Mouse (Mus musculus): Measurements from ENCODE around the gene Stim1. TPM values are rescaled to one million over a fixed set of nuclear protein-coding genes. Genes with fewer than 3 reads are reported as not detected.

Stim1 gene
- polyA plus RNA-seq, 1 experiment = 2.7 TPM

- H3K9me3 ChIP-seq (ENCODE audit: control insufficient read depth, low read length) = no peaks in the 10 kb centered on the region
- no peak overlapping the region for H3K4me3 ChIP-seq (replicated peaks)
- no peaks in the 10 kb centered on the region for H3K27me3 ChIP-seq (ENCODE audit: control insufficient read depth)
- TF ChIP-seq GATA1 (IDR thresholded peaks at IDR 0.05; ENCODE audit: low read length) (no peak), TAL1 (IDR thresholded peaks at IDR 0.05; ENCODE audit: low read length) (no peak)
- H3K36me3 ChIP-seq (ENCODE audit: control insufficient read depth) = peaks cover 54% of the 10 kb centered on the region
- peaks cover 6% of the 10 kb centered on the region for H3K4me1 ChIP-seq (ENCODE audit: control insufficient read depth)
Observed at GRCm38 (mm10) chr7:102425933-102426685, 158.5 kb downstream of the Stim1 start.

GRCm38 (mm10) chr7:102434344-102434743 is 166.7 kb downstream of the Stim1 start:
- Histone ChIP-seq H3K4me1 (ENCODE audit: control insufficient read depth) (no peaks in the 10 kb centered on the region), H3K36me3 (ENCODE audit: control insufficient read depth) (peaks cover 48% of the 10 kb centered on the region), H3K27me3 (ENCODE audit: control insufficient read depth) (no peaks in the 10 kb centered on the region), H3K9me3 (ENCODE audit: control insufficient read depth, low read length) (no peaks in the 10 kb centered on the region), H3K4me3 (replicated peaks) (no peak overlapping the region)
- TF ChIP-seq TAL1 (IDR thresholded peaks at IDR 0.05; ENCODE audit: low read length) (no peak), GATA1 (IDR thresholded peaks at IDR 0.05; ENCODE audit: low read length) (no peak)

- Histone ChIP-seq H3K4me1 (ENCODE audit: control insufficient read depth) (peaks cover 24% of the 10 kb centered on the region), H3K27me3 (ENCODE audit: control insufficient read depth) (no peaks in the 10 kb centered on the region), H3K4me3 (replicated peaks) (peak overlapping the region; percentile 98), H3K9me3 (ENCODE audit: control insufficient read depth, low read length) (no peaks in the 10 kb centered on the region), H3K36me3 (ENCODE audit: control insufficient read depth) (peaks cover 43% of the 10 kb centered on the region)
- TF ChIP-seq GATA1 (IDR thresholded peaks at IDR 0.05; ENCODE audit: low read length) = no peak
- no peak for TF ChIP-seq TAL1 (IDR thresholded peaks at IDR 0.05; ENCODE audit: low read length)
Observed at GRCm38 (mm10) chr7:102440822-102441656, 173.4 kb downstream of the Stim1 start.

GRCm38 (mm10) chr7:102441657-102442391 is 174.2 kb downstream of the Stim1 start, which contains the start of gene Rrm1:
TSS of gene Rrm1 (plus strand) at chr7:102441695.
- H3K36me3 ChIP-seq (ENCODE audit: control insufficient read depth) = peaks cover 45% of the 10 kb centered on the region
- TF ChIP-seq GATA1 (IDR thresholded peaks at IDR 0.05; ENCODE audit: low read length) (no peak), TAL1 (IDR thresholded peaks at IDR 0.05; ENCODE audit: low read length) (no peak)
- no peaks in the 10 kb centered on the region for H3K27me3 ChIP-seq (ENCODE audit: control insufficient read depth)
- H3K4me1 ChIP-seq (ENCODE audit: control insufficient read depth) = peaks cover 27% of the 10 kb centered on the region
- H3K9me3 ChIP-seq (ENCODE audit: control insufficient read depth, low read length) = no peaks in the 10 kb centered on the region
- peak within 1 kb of the TSS; percentile 98 for H3K4me3 ChIP-seq (replicated peaks)

- Histone ChIP-seq H3K27me3 (ENCODE audit: control insufficient read depth) (no peaks in the 10 kb centered on the region), H3K36me3 (ENCODE audit: control insufficient read depth) (peaks cover 49% of the 10 kb centered on the region), H3K4me1 (ENCODE audit: control insufficient read depth) (peaks cover 27% of the 10 kb centered on the region), H3K9me3 (ENCODE audit: control insufficient read depth, low read length) (no peaks in the 10 kb centered on the region), H3K4me3 (replicated peaks) (peak overlapping the region; percentile 98)
- no peak for TF ChIP-seq GATA1 (IDR thresholded peaks at IDR 0.05; ENCODE audit: low read length)
- TF ChIP-seq TAL1 (IDR thresholded peaks at IDR 0.05; ENCODE audit: low read length) = no peak
Observed at GRCm38 (mm10) chr7:102442432-102442831, 174.8 kb downstream of the Stim1 start.

- Histone ChIP-seq H3K27me3 (ENCODE audit: control insufficient read depth) (no peaks in the 10 kb centered on the region), H3K4me3 (replicated peaks) (peak overlapping the region; percentile 98), H3K9me3 (ENCODE audit: control insufficient read depth, low read length) (no peaks in the 10 kb centered on the region), H3K4me1 (ENCODE audit: control insufficient read depth) (peaks cover 27% of the 10 kb centered on the region), H3K36me3 (ENCODE audit: control insufficient read depth) (peaks cover 68% of the 10 kb centered on the region)
- TF ChIP-seq GATA1 (IDR thresholded peaks at IDR 0.05; ENCODE audit: low read length) (0 out of 2 replicates have a peak, but pooled peaks have one; percentile 34), TAL1 (IDR thresholded peaks at IDR 0.05; ENCODE audit: low read length) (no peak)
Observed at GRCm38 (mm10) chr7:102444301-102444700, 176.7 kb downstream of the Stim1 start.

GRCm38 (mm10) chr7:102446438-102446837 is 178.8 kb downstream of the Stim1 start:
- no peaks in the 10 kb centered on the region for H3K9me3 ChIP-seq (ENCODE audit: control insufficient read depth, low read length)
- no peak for TF ChIP-seq GATA1 (IDR thresholded peaks at IDR 0.05; ENCODE audit: low read length)
- TF ChIP-seq TAL1 (IDR thresholded peaks at IDR 0.05; ENCODE audit: low read length) = no peak
- H3K36me3 ChIP-seq (ENCODE audit: control insufficient read depth) = peaks cover 89% of the 10 kb centered on the region
- no peak overlapping the region for H3K4me3 ChIP-seq (replicated peaks)
- H3K4me1 ChIP-seq (ENCODE audit: control insufficient read depth) = peaks cover 20% of the 10 kb centered on the region
- no peaks in the 10 kb centered on the region for H3K27me3 ChIP-seq (ENCODE audit: control insufficient read depth)

GRCm38 (mm10) chr7:102458618-102459380 is 191.2 kb downstream of the Stim1 start:
- no peaks in the 10 kb centered on the region for H3K9me3 ChIP-seq (ENCODE audit: control insufficient read depth, low read length)
- H3K27me3 ChIP-seq (ENCODE audit: control insufficient read depth) = no peaks in the 10 kb centered on the region
- no peaks in the 10 kb centered on the region for H3K4me1 ChIP-seq (ENCODE audit: control insufficient read depth)
- no peak overlapping the region for H3K4me3 ChIP-seq (replicated peaks)
- TF ChIP-seq GATA1 (IDR thresholded peaks at IDR 0.05; ENCODE audit: low read length) (no peak), TAL1 (IDR thresholded peaks at IDR 0.05; ENCODE audit: low read length) (no peak)
- H3K36me3 ChIP-seq (ENCODE audit: control insufficient read depth) = peaks cover 100% of the 10 kb centered on the region

All from erythroblast, embryonic 14.5 days (primary cell).